ENCODE assay signal across 17 mouse cellular contexts in genomic region chr17:26115956-26116487, GRCm38 (mm10). TPM values are rescaled to one million over a fixed set of nuclear protein-coding genes. Genes with fewer than 3 reads are reported as not detected.
DNase-seq lines count a peak whose midpoint lies in the region; ATAC-seq and TF ChIP-seq lines count a peak whose summit lies in the region.
"Had no signal": no experiment of that assay in that cellular context is flagged by ENCODE, and none has a peak within 500 bp of the region (broad histone marks: within the 10 kb centered on the region; RNA-seq: fewer than 3 reads in every experiment).

No protein-coding gene starts in this region.

- peak overlapping the region; percentile 71 for H3K27ac ChIP-seq in intestine, embryonic 15.5 days
- H3K27ac ChIP-seq in kidney, adult 2 months (ENCODE audit: insufficient read depth, low read depth, low read length): peak overlapping the region; percentile 79
- H3K27ac ChIP-seq in stomach, embryonic 16.5 days (ENCODE audit: low read length): peak overlapping the region; percentile 70; the same call in 1 of the 2 replicates
- H3K27ac ChIP-seq in limb, embryonic 10.5 days: no peak overlapping the region
- H3K27ac ChIP-seq: forebrain, embryonic 12.5 days; hindbrain, postnatal 0 days; limb, embryonic 15.5 days had no signal

- no peak for TF ChIP-seq POLR2A in kidney, adult 2 months (IDR thresholded peaks at IDR 0.05; ENCODE audit: low read depth, low read length)

- H3K4me2 ChIP-seq in intestine, embryonic 15.5 days (replicated peaks): peak overlapping the region; percentile 18
- H3K4me2 ChIP-seq in stomach, embryonic 16.5 days (ENCODE audit: low read depth, low read length): no peak overlapping the region
- H3K4me2 ChIP-seq: forebrain, embryonic 12.5 days; limb, embryonic 15.5 days had no signal

- no peaks in the 10 kb centered on the region for H3K9me3 ChIP-seq in intestine, embryonic 15.5 days
- no peaks in the 10 kb centered on the region for H3K9me3 ChIP-seq in stomach, embryonic 16.5 days (replicated peaks; ENCODE audit: control insufficient read depth, low read length)
- H3K9me3 ChIP-seq in limb, embryonic 10.5 days (replicated peaks): no peaks in the 10 kb centered on the region
- H3K9me3 ChIP-seq: forebrain, embryonic 12.5 days; limb, embryonic 15.5 days; megakaryocyte, embryonic 14.5 days had no signal

- no peak overlapping the region for H3K4me3 ChIP-seq in intestine, embryonic 15.5 days (replicated peaks)
- H3K4me3 ChIP-seq in kidney, adult 2 months (ENCODE audit: insufficient read depth, low read depth, low read length): 0 out of 2 replicates have a peak overlapping the region, but pooled peaks have one; percentile 3
- H3K4me3 ChIP-seq in stomach, embryonic 16.5 days (replicated peaks; ENCODE audit: low read length): no peak overlapping the region
- no peak overlapping the region for H3K4me3 ChIP-seq in limb, embryonic 10.5 days
- H3K4me3 ChIP-seq: forebrain, embryonic 12.5 days; limb, embryonic 15.5 days; megakaryocyte, embryonic 14.5 days had no signal

- no peak for TF ChIP-seq CTCF in kidney, adult 2 months (conservative IDR thresholded peaks at IDR 0.05; ENCODE audit: insufficient read depth, insufficient read length, low read depth, low read length)

- ATAC-seq in intestine, embryonic 15.5 days: peak; percentile 4; the same call in 1 of the 2 replicates
- ATAC-seq in stomach, embryonic 16.5 days (ENCODE audit: insufficient read depth, low FRiP score): no peak
- ATAC-seq: hindbrain, postnatal 0 days; midbrain, embryonic 16.5 days had no signal

- H3K36me3 ChIP-seq in intestine, embryonic 15.5 days: no peaks in the 10 kb centered on the region
- no peaks in the 10 kb centered on the region for H3K36me3 ChIP-seq in kidney, adult 2 months (ENCODE audit: control insufficient read depth, insufficient read depth, low read length)
- no peaks in the 10 kb centered on the region for H3K36me3 ChIP-seq in stomach, embryonic 16.5 days (ENCODE audit: control insufficient read depth, insufficient read depth, low read length)
- H3K36me3 ChIP-seq in limb, embryonic 10.5 days: no peaks in the 10 kb centered on the region
- H3K36me3 ChIP-seq: forebrain, embryonic 12.5 days; limb, embryonic 15.5 days had no signal

- H3K27me3 ChIP-seq in intestine, embryonic 15.5 days (replicated peaks): peaks cover 54% of the 10 kb centered on the region
- no peaks in the 10 kb centered on the region for H3K27me3 ChIP-seq in kidney, adult 2 months (replicated peaks; ENCODE audit: control insufficient read depth, insufficient read depth, low read length)
- peaks cover 52% of the 10 kb centered on the region for H3K27me3 ChIP-seq in stomach, embryonic 16.5 days (ENCODE audit: control insufficient read depth, insufficient read depth, low read length)
- H3K27me3 ChIP-seq in limb, embryonic 10.5 days (ENCODE audit: low read depth, poor library complexity, severe bottlenecking): peaks cover 85% of the 10 kb centered on the region

- 57% methylated on average over 3 of the region's 3 CpGs for WGBS in intestine, embryonic 15.5 days
- 14% methylated on average over 2 of the region's 3 CpGs for WGBS in kidney, adult 2 months
- 48% methylated on average over 3 of the region's 3 CpGs for WGBS in stomach, embryonic 16.5 days
- WGBS in limb, embryonic 10.5 days: 76% methylated on average over 2 of the region's 3 CpGs

- H3K9ac ChIP-seq in intestine, embryonic 15.5 days: no peak overlapping the region
- no peak overlapping the region for H3K9ac ChIP-seq in stomach, embryonic 16.5 days (ENCODE audit: low read length)
- H3K9ac ChIP-seq: forebrain, embryonic 12.5 days; limb, embryonic 15.5 days; liver, postnatal 0 days had no signal

- peak; percentile 82 for DNase-seq in kidney, adult 2 months
- peak; percentile 42 for DNase-seq in kidney, postnatal 10 days
- DNase-seq in right cerebral cortex, postnatal 25 days: no peak
- DNase-seq in layer of hippocampus, adult 8-10 months (ENCODE audit: low spot score in 2 of 2): no peak
- DNase-seq in limb, embryonic 10.5 days (ENCODE audit: low spot score): no peak
- DNase-seq: B cell, adult 2 months; cerebellum, adult 9-10 months; gastrocnemius, postnatal 36 days; liver, postnatal 0 days; thymus, adult 2 months had no signal

- H3K4me1 ChIP-seq in intestine, embryonic 15.5 days (replicated peaks): peaks cover 38% of the 10 kb centered on the region
- H3K4me1 ChIP-seq in kidney, adult 2 months (ENCODE audit: control insufficient read depth, insufficient read depth, low read length): peaks cover 5% of the 10 kb centered on the region
- H3K4me1 ChIP-seq in stomach, embryonic 16.5 days (ENCODE audit: control insufficient read depth, insufficient read depth, low read length): peaks cover 20% of the 10 kb centered on the region
- peaks cover 27% of the 10 kb centered on the region for H3K4me1 ChIP-seq in limb, embryonic 10.5 days

RNA-seq across cellular contexts. Expression of gene Tmem8, which starts 2.9 kb away (rescaled TPM):
- polyA plus RNA-seq in intestine, embryonic 15.5 days (2015; fragmentation: Nextera tagmentation; extraction: Ambion mirVana): 8.7 and 10.9 TPM in 2 replicates
- polyA plus RNA-seq in kidney, adult 2 months (2012; rRNA removed): 431 and 538 TPM in 2 replicates
- 5.7 and 6.9 TPM in 2 replicates for polyA plus RNA-seq in stomach, embryonic 16.5 days (2015; fragmentation: Nextera tagmentation; extraction: Ambion mirVana)
- total RNA-seq in layer of hippocampus, adult 8-10 months (2022): 10 to 100 TPM; 13.8 to 16.2 (median 15.5) TPM
- polyA plus RNA-seq in limb, embryonic 10.5 days (2016; fragmentation: Nextera tagmentation; extraction: Ambion mirVana): 0.53 and 0.56 TPM in 2 replicates

RNA-seq across cellular contexts. Expression of gene Mrpl28, which starts 7.3 kb away (rescaled TPM):
- polyA plus RNA-seq in intestine, embryonic 15.5 days (2015; fragmentation: Nextera tagmentation; extraction: Ambion mirVana): 218 and 240 TPM in 2 replicates
- 130 and 137 TPM in 2 replicates for polyA plus RNA-seq in kidney, adult 2 months (2012; rRNA removed)
- 184 and 201 TPM in 2 replicates for polyA plus RNA-seq in stomach, embryonic 16.5 days (2015; fragmentation: Nextera tagmentation; extraction: Ambion mirVana)
- 10 to 100 TPM; 58.1 to 71.4 (median 62.0) TPM for total RNA-seq in layer of hippocampus, adult 8-10 months (2022)
- polyA plus RNA-seq in limb, embryonic 10.5 days (2016; fragmentation: Nextera tagmentation; extraction: Ambion mirVana): 302 and 336 TPM in 2 replicates

RNA-seq across cellular contexts. Expression of gene Nme4, which starts 20.6 kb away (rescaled TPM):
- 96.7 and 107 TPM in 2 replicates for polyA plus RNA-seq in intestine, embryonic 15.5 days (2015; fragmentation: Nextera tagmentation; extraction: Ambion mirVana)
- 36.2 and 45.6 TPM in 2 replicates for polyA plus RNA-seq in kidney, adult 2 months (2012; rRNA removed)
- polyA plus RNA-seq in stomach, embryonic 16.5 days (2015; fragmentation: Nextera tagmentation; extraction: Ambion mirVana): 67.7 and 74.7 TPM in 2 replicates
- 1 to 10 TPM; 5.1 to 6.3 (median 5.4) TPM for total RNA-seq in layer of hippocampus, adult 8-10 months (2022)
- 163 and 186 TPM in 2 replicates for polyA plus RNA-seq in limb, embryonic 10.5 days (2016; fragmentation: Nextera tagmentation; extraction: Ambion mirVana)

RNA-seq across cellular contexts. Expression of gene Axin1, which starts 22.5 kb away (rescaled TPM):
- polyA plus RNA-seq in intestine, embryonic 15.5 days (2015; fragmentation: Nextera tagmentation; extraction: Ambion mirVana): 14.2 and 17.8 TPM in 2 replicates
- 16.3 and 18.5 TPM in 2 replicates for polyA plus RNA-seq in kidney, adult 2 months (2012; rRNA removed)
- polyA plus RNA-seq in stomach, embryonic 16.5 days (2015; fragmentation: Nextera tagmentation; extraction: Ambion mirVana): 6.4 and 6.6 TPM in 2 replicates
- 10 to 100 TPM; 26.7 to 31.1 (median 29.5) TPM for total RNA-seq in layer of hippocampus, adult 8-10 months (2022)
- polyA plus RNA-seq in limb, embryonic 10.5 days (2016; fragmentation: Nextera tagmentation; extraction: Ambion mirVana): 11.5 and 14.2 TPM in 2 replicates

RNA-seq across cellular contexts. Expression of gene Decr2, which starts 25.9 kb away (rescaled TPM):
- 39.4 and 42.7 TPM in 2 replicates for polyA plus RNA-seq in intestine, embryonic 15.5 days (2015; fragmentation: Nextera tagmentation; extraction: Ambion mirVana)
- polyA plus RNA-seq in kidney, adult 2 months (2012; rRNA removed): 63.0 and 74.9 TPM in 2 replicates
- polyA plus RNA-seq in stomach, embryonic 16.5 days (2015; fragmentation: Nextera tagmentation; extraction: Ambion mirVana): 47.1 and 56.6 TPM in 2 replicates
- total RNA-seq in layer of hippocampus, adult 8-10 months (2022): 10 to 100 TPM; 27.6 to 31.2 (median 29.7) TPM
- polyA plus RNA-seq in limb, embryonic 10.5 days (2016; fragmentation: Nextera tagmentation; extraction: Ambion mirVana): 23.0 and 26.3 TPM in 2 replicates

Comparison
In these comparisons a context has a peak if more than half of its experiments do, and no peak if none do; other contexts are left out.
1. DNase-seq: peak in kidney, adult 2 months (single experiment) and kidney, postnatal 10 days (single experiment); none in right cerebral cortex, postnatal 25 days (single experiment), layer of hippocampus, adult 8-10 months (0 of 2) and limb, embryonic 10.5 days (single experiment).
2. RNA of gene Tmem8, which starts 2.9 kb away (polyA plus RNA-seq): 431 to 538 TPM in kidney, adult 2 months; 8.7 to 10.9 TPM in intestine, embryonic 15.5 days, 5.7 to 6.9 TPM in stomach, embryonic 16.5 days and 0.53 to 0.56 TPM in limb, embryonic 10.5 days; every median in the first group is over 10 times any median in the second.